Mouse (Mus musculus): ENCODE measurements around the gene Gcgr. TPM values are rescaled to one million over a fixed set of nuclear protein-coding genes. Genes with fewer than 3 reads are reported as not detected.
"Not testable (repeated sequence)": the region's sequence is repeated elsewhere in the genome, so short reads cannot be mapped to it uniquely, and the experiment has no call there.

Gcgr gene
- polyA plus RNA-seq, 1 experiment from 2014 or later, result 3.5 TPM

DNA sequence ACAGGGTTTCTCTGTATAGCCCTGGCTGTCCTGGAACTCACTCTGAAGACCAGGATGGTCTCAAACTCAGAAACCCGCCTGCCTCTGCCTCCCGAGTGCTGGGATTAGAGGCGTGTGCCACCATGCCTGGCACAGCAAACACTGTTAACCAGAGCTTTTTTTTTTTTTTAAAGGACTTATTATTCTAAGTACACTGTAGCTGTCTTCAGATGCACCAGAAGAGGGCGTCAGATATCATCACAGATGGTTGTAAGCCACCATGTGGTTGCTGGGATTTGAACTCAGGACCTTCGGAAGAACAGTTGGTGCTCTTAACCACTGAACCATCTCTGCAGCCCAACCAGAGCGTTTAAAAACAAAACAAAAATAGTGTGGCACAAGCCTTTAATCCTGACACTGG lies 28.3 kb downstream of the Gcgr start:
- not testable (repeated sequence) for H3K27me3 ChIP-seq (ENCODE audit: control insufficient read depth, insufficient read depth, low read length); ATAC-seq (ENCODE audit: low FRiP score, low TSS enrichment); H3K9me3 ChIP-seq (ENCODE audit: control insufficient read depth, low read length); H3K4me3 ChIP-seq (ENCODE audit: low read depth, low read length); H3K4me2 ChIP-seq (replicated peaks; ENCODE audit: low read depth); DNase-seq (ENCODE audit: low spot score); H3K27ac ChIP-seq (replicated peaks); H3K4me1 ChIP-seq (replicated peaks; ENCODE audit: control insufficient read depth, insufficient read depth); H3K9ac ChIP-seq (ENCODE audit: low read length)
- TF ChIP-seq CTCF (IDR thresholded peaks at IDR 0.05; ENCODE audit: low read depth), result peak; percentile 17; the same call in 1 of the 2 replicates
- 80% methylated on average over 6 of the region's 6 CpGs for WGBS
- peaks cover 42% of the 10 kb centered on the region for H3K36me3 ChIP-seq (ENCODE audit: control insufficient read depth, insufficient read depth, low read length)

GRCm38 (mm10) chr11:120560952-120561728 lies 30.6 kb downstream of the Gcgr start:
- no peak overlapping the region for H3K4me3 ChIP-seq (ENCODE audit: low read depth, low read length)
- 90% methylated on average over 13 of the region's 13 CpGs for WGBS
- no peaks in the 10 kb centered on the region for H3K9me3 ChIP-seq (ENCODE audit: control insufficient read depth, low read length)
- no peak overlapping the region for H3K27ac ChIP-seq (replicated peaks)
- no peak overlapping the region for H3K9ac ChIP-seq (ENCODE audit: low read length)
- ATAC-seq (ENCODE audit: low FRiP score, low TSS enrichment) (no peak), DNase-seq (ENCODE audit: low spot score) (no peak)
- H3K36me3 ChIP-seq (ENCODE audit: control insufficient read depth, insufficient read depth, low read length), result peaks cover 54% of the 10 kb centered on the region
- no peak for TF ChIP-seq CTCF (IDR thresholded peaks at IDR 0.05; ENCODE audit: low read depth)
- no peak for TF ChIP-seq EP300 (optimal IDR thresholded peaks at IDR 0.05)
- H3K4me1 ChIP-seq (replicated peaks; ENCODE audit: control insufficient read depth, insufficient read depth), result no peaks in the 10 kb centered on the region
- H3K27me3 ChIP-seq (ENCODE audit: control insufficient read depth, insufficient read depth, low read length), result no peaks in the 10 kb centered on the region
- no peak overlapping the region for H3K4me2 ChIP-seq (replicated peaks; ENCODE audit: low read depth)

GRCm38 (mm10) chr11:120562949-120563348 lies 32.5 kb downstream of the Gcgr start:
- Histone ChIP-seq H3K9ac (ENCODE audit: low read length) (no peak overlapping the region), H3K27me3 (ENCODE audit: control insufficient read depth, insufficient read depth, low read length) (no peaks in the 10 kb centered on the region), H3K4me1 (replicated peaks; ENCODE audit: control insufficient read depth, insufficient read depth) (no peaks in the 10 kb centered on the region), H3K4me3 (ENCODE audit: low read depth, low read length) (no peak overlapping the region), H3K36me3 (ENCODE audit: control insufficient read depth, insufficient read depth, low read length) (peaks cover 68% of the 10 kb centered on the region), H3K9me3 (ENCODE audit: control insufficient read depth, low read length) (no peaks in the 10 kb centered on the region), H3K27ac (replicated peaks) (no peak overlapping the region), H3K4me2 (replicated peaks; ENCODE audit: low read depth) (no peak overlapping the region)
- TF ChIP-seq EP300 (optimal IDR thresholded peaks at IDR 0.05) (no peak), CTCF (IDR thresholded peaks at IDR 0.05; ENCODE audit: low read depth) (no peak)
- 94% methylated on average over 13 of the region's 13 CpGs for WGBS
- ATAC-seq (ENCODE audit: low FRiP score, low TSS enrichment) (no peak), DNase-seq (ENCODE audit: low spot score) (no peak)

GRCm38 (mm10) chr11:120565114-120565513 lies 34.6 kb downstream of the Gcgr start:
- no peak overlapping the region for H3K4me2 ChIP-seq (replicated peaks; ENCODE audit: low read depth)
- H3K4me3 ChIP-seq (ENCODE audit: low read depth, low read length), result no peak overlapping the region
- DNase-seq (ENCODE audit: low spot score) (no peak), ATAC-seq (ENCODE audit: low FRiP score, low TSS enrichment) (no peak)
- no peaks in the 10 kb centered on the region for H3K9me3 ChIP-seq (ENCODE audit: control insufficient read depth, low read length)
- peaks cover 68% of the 10 kb centered on the region for H3K36me3 ChIP-seq (ENCODE audit: control insufficient read depth, insufficient read depth, low read length)
- no peak for TF ChIP-seq EP300 (optimal IDR thresholded peaks at IDR 0.05)
- TF ChIP-seq CTCF (IDR thresholded peaks at IDR 0.05; ENCODE audit: low read depth), result peak; percentile 26; the same call in 1 of the 2 replicates
- H3K4me1 ChIP-seq (replicated peaks; ENCODE audit: control insufficient read depth, insufficient read depth), result no peaks in the 10 kb centered on the region
- no peak overlapping the region for H3K9ac ChIP-seq (ENCODE audit: low read length)
- no peak overlapping the region for H3K27ac ChIP-seq (replicated peaks)
- WGBS, result 75% methylated on average over 9 of the region's 9 CpGs
- H3K27me3 ChIP-seq (ENCODE audit: control insufficient read depth, insufficient read depth, low read length), result no peaks in the 10 kb centered on the region

DNA sequence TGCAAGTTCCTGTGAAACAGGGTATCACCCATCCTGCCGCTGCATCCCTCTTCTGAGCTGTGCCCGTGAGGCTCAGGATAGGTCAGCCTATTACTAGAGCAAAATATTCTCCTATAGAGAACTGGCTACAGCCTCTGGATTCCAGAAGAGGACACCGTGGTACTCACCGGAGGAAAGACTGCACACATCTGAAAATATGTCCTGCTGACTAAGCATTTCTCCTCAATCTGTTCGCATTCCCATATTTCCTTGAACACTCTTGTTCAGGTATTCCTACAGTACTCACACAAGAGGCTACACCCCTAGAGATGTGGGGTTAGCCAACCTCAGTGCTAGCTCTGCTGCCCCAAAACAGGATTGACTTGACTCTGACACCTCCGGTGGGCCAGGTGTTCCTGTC lies 37.8 kb downstream of the Gcgr start:
- no peak for TF ChIP-seq CTCF (IDR thresholded peaks at IDR 0.05; ENCODE audit: low read depth)
- no peak for TF ChIP-seq EP300 (optimal IDR thresholded peaks at IDR 0.05)
- Histone ChIP-seq H3K4me2 (replicated peaks; ENCODE audit: low read depth) (no peak overlapping the region), H3K27me3 (ENCODE audit: control insufficient read depth, insufficient read depth, low read length) (no peaks in the 10 kb centered on the region), H3K9ac (ENCODE audit: low read length) (no peak overlapping the region), H3K9me3 (ENCODE audit: control insufficient read depth, low read length) (no peaks in the 10 kb centered on the region), H3K4me1 (replicated peaks; ENCODE audit: control insufficient read depth, insufficient read depth) (no peaks in the 10 kb centered on the region; the same call in 1 of the 2 replicates), H3K36me3 (ENCODE audit: control insufficient read depth, insufficient read depth, low read length) (peaks cover 37% of the 10 kb centered on the region), H3K4me3 (ENCODE audit: low read depth, low read length) (no peak overlapping the region), H3K27ac (replicated peaks) (no peak overlapping the region)
- ATAC-seq (ENCODE audit: low FRiP score, low TSS enrichment) (no peak), DNase-seq (ENCODE audit: low spot score) (no peak)
- WGBS, result 87% methylated on average over 6 of the region's 6 CpGs

GRCm38 (mm10) chr11:120571122-120571521 lies 40.6 kb downstream of the Gcgr start:
- Histone ChIP-seq H3K4me2 (replicated peaks; ENCODE audit: low read depth) (peak overlapping the region; percentile 80), H3K27ac (replicated peaks) (peak overlapping the region; percentile 69; the same call in 1 of the 2 replicates), H3K9me3 (ENCODE audit: control insufficient read depth, low read length) (no peaks in the 10 kb centered on the region), H3K27me3 (ENCODE audit: control insufficient read depth, insufficient read depth, low read length) (no peaks in the 10 kb centered on the region), H3K36me3 (ENCODE audit: control insufficient read depth, insufficient read depth, low read length) (peaks cover 22% of the 10 kb centered on the region), H3K4me3 (ENCODE audit: low read depth, low read length) (peak overlapping the region; percentile 98), H3K4me1 (replicated peaks; ENCODE audit: control insufficient read depth, insufficient read depth) (peaks cover 4% of the 10 kb centered on the region; the same call in 1 of the 2 replicates), H3K9ac (ENCODE audit: low read length) (peak overlapping the region; percentile 96)
- ATAC-seq (ENCODE audit: low FRiP score, low TSS enrichment), result no peak
- 47% methylated on average over 3 of the region's 3 CpGs for WGBS
- DNase-seq (ENCODE audit: low spot score), result no peak
- TF ChIP-seq EP300 (optimal IDR thresholded peaks at IDR 0.05), result no peak
- no peak for TF ChIP-seq CTCF (IDR thresholded peaks at IDR 0.05; ENCODE audit: low read depth)
